Mouse (Mus musculus) olfactory bulb, adult 2 months (tissue): ENCODE data around the gene Pigk. TPM values are rescaled to one million over a fixed set of nuclear protein-coding genes. Genes with fewer than 3 reads are reported as not detected.

Experiments used
- H3K27ac ChIP-seq: fragments of 200-500 bp; 2 replicates; pipeline ENCODE4 v1.5.1; 2012; ENCODE audit warnings: low read depth, low read length; ENCODE audit not compliant: insufficient read depth
- H3K4me1 ChIP-seq: fragments of 200-500 bp; 2 replicates; pipeline ENCODE4 v1.6.1; 2012; ENCODE audit warnings: low read length; ENCODE audit not compliant: control insufficient read depth, insufficient read depth
- H3K4me3 ChIP-seq: fragments of 200-500 bp; 2 replicates; pipeline ENCODE4 v1.5.1; 2012; ENCODE audit warnings: mild to moderate bottlenecking, low read depth, low read length, moderate library complexity; ENCODE audit not compliant: insufficient read depth
- CTCF ChIP-seq: fragments of 200-500 bp; IDR thresholded peaks from 2 replicates; pipeline ENCODE4 v1.5.1; 2012; ENCODE audit warnings: low read depth, mild to moderate bottlenecking, low read length, moderate library complexity; ENCODE audit not compliant: insufficient read depth
- POLR2A ChIP-seq: fragments of 200-500 bp; IDR thresholded peaks from 2 replicates; pipeline ENCODE4 v1.6.1; 2012; ENCODE audit warnings: mild to moderate bottlenecking, low read depth, low read length, moderate library complexity; ENCODE audit not compliant: insufficient read depth
- WGBS: fragments of 180-500 bp; shearing (Covaris S2); methylation state at CpG from one replicate; pipeline ENCODE4 v1.1.7; 2018; 5-methylcytosine and 5-hydroxymethylcytosine counted together
- polyA plus RNA-seq: library from polyadenylated mRNA; stranded (reverse); fragments of >200 nt; gene quantifications from 2 replicates; pipeline ENCODE4 v1.2.4, GENCODE M21; 2012; ENCODE audit warnings: low replicate concordance; ENCODE audit not compliant: missing spikeins, insufficient read depth, insufficient read length

Gene Pigk
- polyA plus RNA-seq, 1 experiment = not detected

GRCm38 (mm10) chr3:152841264-152841663, 127.4 kb downstream of the Pigk start:
- H3K4me3 ChIP-seq = no peak overlapping the region
- peaks cover 19% of the 10 kb centered on the region for H3K4me1 ChIP-seq
- peak overlapping the region; percentile 38; the same call in 1 of the 2 replicates for H3K27ac ChIP-seq
- 47% methylated on average over 6 of the region's 6 CpGs for WGBS
- TF ChIP-seq POLR2A = no peak
- TF ChIP-seq CTCF = no peak

- H3K4me3 ChIP-seq = no peak overlapping the region
- TF ChIP-seq POLR2A (no peak), CTCF (no peak)
- H3K27ac ChIP-seq = no peak overlapping the region
- WGBS = 48% methylated on average over 3 of the region's 3 CpGs
- peaks cover 19% of the 10 kb centered on the region for H3K4me1 ChIP-seq
Measured at GRCm38 (mm10) chr3:152842648-152843047, 128.7 kb downstream of the Pigk start.

- H3K4me3 ChIP-seq = no peak overlapping the region
- peaks cover 19% of the 10 kb centered on the region for H3K4me1 ChIP-seq
- no peak overlapping the region for H3K27ac ChIP-seq
- TF ChIP-seq CTCF (no peak), POLR2A (no peak)
Measured at GRCm38 (mm10) chr3:152843925-152844324, 130.0 kb downstream of the Pigk start.

GRCm38 (mm10) chr3:152855006-152855614, 141.2 kb downstream of the Pigk start:
- Histone ChIP-seq H3K27ac (no peak overlapping the region), H3K4me3 (no peak overlapping the region), H3K4me1 (peaks cover 9% of the 10 kb centered on the region)
- WGBS = 48% methylated on average over 12 of the region's 12 CpGs
- TF ChIP-seq CTCF (no peak), POLR2A (no peak)

- no peak overlapping the region for H3K27ac ChIP-seq
- TF ChIP-seq CTCF = no peak
- no peak for TF ChIP-seq POLR2A
- 66% methylated on average over 10 of the region's 10 CpGs for WGBS
- no peak overlapping the region for H3K4me3 ChIP-seq
- H3K4me1 ChIP-seq = peaks cover 9% of the 10 kb centered on the region
Measured at GRCm38 (mm10) chr3:152856095-152856494, 142.2 kb downstream of the Pigk start.

GRCm38 (mm10) chr3:152861450-152861849, 147.6 kb downstream of the Pigk start:
- no peak for TF ChIP-seq POLR2A
- no peak for TF ChIP-seq CTCF
- peaks cover 4% of the 10 kb centered on the region for H3K4me1 ChIP-seq
- H3K4me3 ChIP-seq = no peak overlapping the region
- no peak overlapping the region for H3K27ac ChIP-seq
- WGBS = 88% methylated on average over 4 of the region's 4 CpGs

GRCm38 (mm10) chr3:152861978-152862377, 148.1 kb downstream of the Pigk start:
- 63% methylated on average over 1 of the region's 1 CpGs for WGBS
- Histone ChIP-seq H3K4me3 (no peak overlapping the region), H3K4me1 (peaks cover 7% of the 10 kb centered on the region), H3K27ac (no peak overlapping the region)
- TF ChIP-seq CTCF = no peak
- no peak for TF ChIP-seq POLR2A

- WGBS = 57% methylated on average over 22 of the region's 22 CpGs
- peak overlapping the region; percentile 17; the same call in 1 of the 2 replicates for H3K4me3 ChIP-seq
- no peak overlapping the region; the same call in 1 of the 2 replicates for H3K27ac ChIP-seq
- H3K4me1 ChIP-seq = peaks cover 11% of the 10 kb centered on the region
- TF ChIP-seq CTCF (no peak), POLR2A (no peak)
Measured at GRCm38 (mm10) chr3:152866035-152866965, 152.4 kb downstream of the Pigk start.

- WGBS = 58% methylated on average over 12 of the region's 12 CpGs
- H3K4me1 ChIP-seq = peaks cover 11% of the 10 kb centered on the region
- TF ChIP-seq CTCF = no peak
- no peak for TF ChIP-seq POLR2A
- no peak overlapping the region for H3K4me3 ChIP-seq
- H3K27ac ChIP-seq = no peak overlapping the region
Measured at GRCm38 (mm10) chr3:152867654-152868525, 154.0 kb downstream of the Pigk start.
